Mouse (Mus musculus) stomach, postnatal 0 days (tissue): ENCODE data around the gene Mpig6b.
"Not testable (repeated sequence)": the region's sequence is repeated elsewhere in the genome, so short reads cannot be mapped to it uniquely, and the experiment has no call there.

Experiments
- CTCF ChIP-seq: IDR thresholded peaks from 2 replicates; pipeline ENCODE4 v1.5.1; 2016; ENCODE audit warnings: antibody characterized with exemption, low read depth, mild to moderate bottlenecking, moderate library complexity
- EP300 ChIP-seq: optimal IDR thresholded peaks from 2 replicates; pipeline ENCODE3; 2016; ENCODE audit warnings: antibody characterized with exemption

- TF ChIP-seq CTCF, EP300: not testable (repeated sequence)
These were observed 32.3 kb downstream of the Mpig6b start for GRCm38 (mm10) chr17:35033703-35034102.
